Mouse (Mus musculus): ENCODE results near the gene Camk2g. TPM values are rescaled to one million over a fixed set of nuclear protein-coding genes. Genes with fewer than 3 reads are reported as not detected.
A peak's percentile ranks its signal among the peaks of the same experiment; 100 is the strongest.

Gene Camk2g
- polyA plus RNA-seq, 1 experiment from 2014 or later = 50.2 TPM

DNA sequence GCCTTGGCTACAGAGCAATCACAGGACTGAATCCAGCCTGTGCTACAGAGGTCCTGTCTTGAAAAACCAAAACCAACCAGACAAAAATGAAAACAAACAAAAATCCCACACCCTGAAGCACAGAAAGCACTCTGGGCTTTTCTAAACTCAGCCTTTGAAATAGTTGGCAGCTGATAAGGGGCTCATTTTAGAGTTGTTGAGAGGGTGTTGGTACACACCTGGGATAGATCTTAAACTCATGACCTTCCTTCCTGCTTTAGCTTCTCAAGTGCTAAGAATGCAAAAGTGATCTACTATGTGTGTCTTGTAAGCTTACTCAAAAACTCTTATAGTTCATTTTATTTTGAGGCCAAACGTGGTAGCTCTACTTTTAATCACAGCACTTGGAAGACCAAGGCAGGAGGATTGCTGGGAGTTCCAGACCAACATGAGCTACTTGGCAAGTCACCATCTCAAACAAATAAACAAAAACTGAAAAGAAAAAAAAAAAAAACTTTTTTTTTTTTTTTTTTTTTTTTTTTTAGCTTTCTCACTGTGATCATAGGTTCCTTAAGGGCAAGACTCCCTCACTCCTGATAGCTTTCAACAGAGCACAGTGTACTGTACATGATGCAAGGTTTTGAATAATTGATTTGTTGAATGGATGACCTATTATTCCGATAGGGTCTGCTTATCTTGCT is 9.2 kb upstream of the Camk2g start:
- Histone ChIP-seq H3K27me3 (ENCODE audit: control insufficient read depth, insufficient read depth, low read length) (no peaks in the 10 kb centered on the region), H3K9me3 (ENCODE audit: control insufficient read depth, low read length) (no peaks in the 10 kb centered on the region), H3K4me2 (replicated peaks; ENCODE audit: low read depth, low read length) (no peak overlapping the region), H3K36me3 (ENCODE audit: control insufficient read depth, insufficient read depth, low read length) (no peaks in the 10 kb centered on the region), H3K4me3 (ENCODE audit: low read length) (no peak overlapping the region), H3K27ac (ENCODE audit: low read depth, low read length) (no peak overlapping the region), H3K9ac (ENCODE audit: low read depth, low read length) (no peak overlapping the region), H3K4me1 (ENCODE audit: control insufficient read depth, insufficient read depth, low read length) (no peaks in the 10 kb centered on the region)
- ATAC-seq (ENCODE audit: low FRiP score, low TSS enrichment) = peak; percentile 32
- 42% methylated on average over 2 of the region's 2 CpGs for WGBS

DNA sequence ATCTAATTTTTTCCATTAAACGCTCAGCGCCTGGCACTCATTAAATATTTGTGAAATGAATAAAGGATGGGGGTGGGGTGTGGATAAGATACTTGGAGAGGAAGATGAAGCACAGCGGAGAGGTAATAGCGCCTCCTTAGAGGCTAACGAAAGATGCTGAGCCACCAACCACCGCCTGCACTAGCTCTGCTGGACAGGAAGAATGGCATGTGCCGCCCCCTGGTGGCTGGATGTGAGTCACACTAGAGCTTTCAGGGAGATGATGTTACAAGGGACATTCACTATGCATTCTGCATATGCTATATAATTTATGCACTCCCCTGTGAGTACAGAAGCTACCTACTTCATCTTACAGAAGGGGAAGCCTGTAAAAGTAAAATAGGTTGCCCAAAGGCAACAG is 4.9 kb upstream of the Camk2g start:
- H3K4me2 ChIP-seq (replicated peaks; ENCODE audit: low read depth, low read length) = no peak overlapping the region
- no peak overlapping the region for H3K9ac ChIP-seq (ENCODE audit: low read depth, low read length)
- ATAC-seq (ENCODE audit: low FRiP score, low TSS enrichment) = no peak
- WGBS = 13% methylated on average over 7 of the region's 7 CpGs
- no peaks in the 10 kb centered on the region for H3K9me3 ChIP-seq (ENCODE audit: control insufficient read depth, low read length)
- H3K4me3 ChIP-seq (ENCODE audit: low read length) = no peak overlapping the region
- H3K4me1 ChIP-seq (ENCODE audit: control insufficient read depth, insufficient read depth, low read length) = no peaks in the 10 kb centered on the region
- H3K27ac ChIP-seq (ENCODE audit: low read depth, low read length) = no peak overlapping the region
- no peaks in the 10 kb centered on the region for H3K36me3 ChIP-seq (ENCODE audit: control insufficient read depth, insufficient read depth, low read length)
- H3K27me3 ChIP-seq (ENCODE audit: control insufficient read depth, insufficient read depth, low read length) = no peaks in the 10 kb centered on the region

DNA sequence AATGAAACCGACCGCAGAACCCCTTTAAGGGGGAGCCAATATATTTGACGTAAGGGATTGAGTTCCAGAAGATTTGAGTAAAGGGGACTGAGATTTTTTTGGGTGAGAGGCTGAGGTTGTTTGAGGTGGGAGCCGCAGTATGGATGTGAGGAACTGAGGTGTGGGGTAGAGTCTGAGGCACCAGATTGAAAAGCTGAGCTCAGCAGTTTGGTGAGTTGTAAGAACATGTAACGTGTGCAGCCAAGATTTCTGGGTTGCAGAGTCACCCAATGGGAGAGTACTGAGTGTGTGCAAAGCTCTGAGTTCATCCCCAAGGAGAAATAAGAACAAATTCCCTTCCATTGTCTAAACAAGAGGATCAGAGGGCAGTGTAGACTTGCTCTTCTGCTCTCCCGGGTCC is 4.4 kb upstream of the Camk2g start:
- H3K36me3 ChIP-seq (ENCODE audit: control insufficient read depth, insufficient read depth, low read length) = no peaks in the 10 kb centered on the region
- no peak overlapping the region for H3K4me3 ChIP-seq (ENCODE audit: low read length)
- H3K9me3 ChIP-seq (ENCODE audit: control insufficient read depth, low read length) = no peaks in the 10 kb centered on the region
- H3K4me2 ChIP-seq (replicated peaks; ENCODE audit: low read depth, low read length) = no peak overlapping the region
- WGBS = 87% methylated on average over 6 of the region's 6 CpGs
- H3K27me3 ChIP-seq (ENCODE audit: control insufficient read depth, insufficient read depth, low read length) = no peaks in the 10 kb centered on the region
- no peak overlapping the region for H3K27ac ChIP-seq (ENCODE audit: low read depth, low read length)
- ATAC-seq (ENCODE audit: low FRiP score, low TSS enrichment) = no peak
- H3K9ac ChIP-seq (ENCODE audit: low read depth, low read length) = no peak overlapping the region
- no peaks in the 10 kb centered on the region for H3K4me1 ChIP-seq (ENCODE audit: control insufficient read depth, insufficient read depth, low read length)

DNA sequence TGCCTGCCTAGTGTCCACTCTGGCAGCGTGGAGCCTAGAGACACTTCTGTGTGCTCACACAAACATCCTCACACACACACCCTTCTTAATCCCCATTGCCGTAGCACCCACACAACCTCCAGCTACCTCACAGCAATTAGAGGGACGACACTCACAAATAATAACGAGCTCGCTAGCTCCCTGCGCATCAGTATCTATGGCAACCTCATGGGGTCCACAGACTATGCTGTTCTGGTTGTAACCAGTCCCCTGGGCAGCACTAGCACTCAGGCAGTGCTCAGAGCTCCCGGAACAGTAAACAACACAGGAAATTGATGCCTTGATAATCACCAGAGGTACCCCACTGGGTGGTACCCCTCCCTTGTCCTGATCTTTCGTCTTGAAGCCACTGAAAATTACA is 2.8 kb upstream of the Camk2g start:
- Histone ChIP-seq H3K9me3 (ENCODE audit: control insufficient read depth, low read length) (no peaks in the 10 kb centered on the region), H3K27me3 (ENCODE audit: control insufficient read depth, insufficient read depth, low read length) (no peaks in the 10 kb centered on the region), H3K4me1 (ENCODE audit: control insufficient read depth, insufficient read depth, low read length) (peaks cover 6% of the 10 kb centered on the region; the same call in 1 of the 2 replicates), H3K36me3 (ENCODE audit: control insufficient read depth, insufficient read depth, low read length) (peaks cover 2% of the 10 kb centered on the region; the same call in 1 of the 2 replicates), H3K9ac (ENCODE audit: low read depth, low read length) (no peak overlapping the region), H3K4me2 (replicated peaks; ENCODE audit: low read depth, low read length) (no peak overlapping the region), H3K4me3 (ENCODE audit: low read length) (no peak overlapping the region), H3K27ac (ENCODE audit: low read depth, low read length) (no peak overlapping the region)
- ATAC-seq (ENCODE audit: low FRiP score, low TSS enrichment) = no peak
- WGBS = 58% methylated on average over 8 of the region's 8 CpGs

DNA sequence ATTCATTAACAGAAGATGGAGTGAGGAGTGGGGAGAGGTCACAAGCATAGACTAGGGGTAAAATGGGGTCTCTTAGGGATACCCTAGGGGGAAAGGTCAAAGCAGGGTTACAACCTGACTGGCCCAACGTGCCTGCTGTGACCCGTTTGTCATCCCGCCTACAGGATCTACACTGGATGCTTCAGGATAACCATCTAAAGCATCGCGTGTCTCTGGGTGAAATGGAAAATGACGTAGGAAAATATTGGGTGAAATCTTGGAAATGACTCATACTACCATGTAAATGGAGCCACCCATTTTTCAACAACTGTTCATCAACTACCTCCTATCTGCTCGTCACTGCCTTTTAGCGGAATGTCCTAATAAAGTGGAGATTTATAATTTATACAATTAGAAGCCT is 2.3 kb upstream of the Camk2g start:
- no peak for ATAC-seq (ENCODE audit: low FRiP score, low TSS enrichment)
- peaks cover 7% of the 10 kb centered on the region for H3K36me3 ChIP-seq (ENCODE audit: control insufficient read depth, insufficient read depth, low read length)
- peaks cover 6% of the 10 kb centered on the region; the same call in 1 of the 2 replicates for H3K4me1 ChIP-seq (ENCODE audit: control insufficient read depth, insufficient read depth, low read length)
- H3K27ac ChIP-seq (ENCODE audit: low read depth, low read length) = no peak overlapping the region
- H3K9ac ChIP-seq (ENCODE audit: low read depth, low read length) = no peak overlapping the region
- no peaks in the 10 kb centered on the region for H3K27me3 ChIP-seq (ENCODE audit: control insufficient read depth, insufficient read depth, low read length)
- H3K4me3 ChIP-seq (ENCODE audit: low read length) = no peak overlapping the region
- no peaks in the 10 kb centered on the region for H3K9me3 ChIP-seq (ENCODE audit: control insufficient read depth, low read length)
- H3K4me2 ChIP-seq (replicated peaks; ENCODE audit: low read depth, low read length) = no peak overlapping the region
- WGBS = 67% methylated on average over 8 of the region's 8 CpGs

DNA sequence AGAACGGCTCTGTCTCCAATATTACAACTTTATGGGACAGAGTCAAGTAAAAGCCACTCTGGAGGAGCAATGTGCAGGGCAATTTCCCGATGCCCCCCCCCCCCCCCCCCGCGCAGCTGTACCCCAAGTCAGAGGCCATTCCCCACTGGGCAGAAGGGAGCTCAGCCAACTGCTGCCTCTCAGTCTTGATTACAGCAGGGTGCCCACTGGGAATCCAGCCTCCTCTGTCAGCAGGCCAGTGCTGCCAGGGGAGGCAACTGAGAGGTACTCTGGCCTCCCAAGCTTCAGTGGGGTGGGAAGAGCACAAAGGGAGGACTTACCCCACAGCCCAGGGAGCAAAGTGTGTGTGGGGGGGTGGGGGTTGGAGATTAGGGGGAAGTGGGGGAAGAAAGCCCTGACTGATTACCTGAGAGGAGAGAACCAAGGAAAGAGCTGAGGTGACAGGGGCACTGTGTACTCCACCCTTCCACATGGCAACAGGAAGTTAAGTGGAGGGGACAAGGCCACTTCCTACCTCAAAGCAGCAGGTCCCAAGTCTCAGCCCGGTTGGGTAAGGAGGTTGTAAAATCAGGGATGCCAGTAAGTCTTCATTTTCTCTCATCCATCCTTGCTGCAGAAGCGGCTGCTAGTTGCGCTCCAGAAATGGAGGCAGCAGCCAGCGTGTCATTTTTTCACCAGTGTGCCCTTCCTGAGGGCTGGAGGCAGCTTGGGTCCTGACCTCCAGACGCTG is 1.7 kb upstream of the Camk2g start:
- H3K27me3 ChIP-seq (ENCODE audit: control insufficient read depth, insufficient read depth, low read length) = no peaks in the 10 kb centered on the region
- no peaks in the 10 kb centered on the region for H3K9me3 ChIP-seq (ENCODE audit: control insufficient read depth, low read length)
- peaks cover 6% of the 10 kb centered on the region; the same call in 1 of the 2 replicates for H3K4me1 ChIP-seq (ENCODE audit: control insufficient read depth, insufficient read depth, low read length)
- H3K36me3 ChIP-seq (ENCODE audit: control insufficient read depth, insufficient read depth, low read length) = peaks cover 12% of the 10 kb centered on the region
- H3K9ac ChIP-seq (ENCODE audit: low read depth, low read length) = no peak overlapping the region
- H3K4me3 ChIP-seq (ENCODE audit: low read length) = no peak overlapping the region
- no peak overlapping the region for H3K27ac ChIP-seq (ENCODE audit: low read depth, low read length)
- 49% methylated on average over 6 of the region's 9 CpGs for WGBS
- ATAC-seq (ENCODE audit: low FRiP score, low TSS enrichment) = no peak
- H3K4me2 ChIP-seq (replicated peaks; ENCODE audit: low read depth, low read length) = no peak overlapping the region

DNA sequence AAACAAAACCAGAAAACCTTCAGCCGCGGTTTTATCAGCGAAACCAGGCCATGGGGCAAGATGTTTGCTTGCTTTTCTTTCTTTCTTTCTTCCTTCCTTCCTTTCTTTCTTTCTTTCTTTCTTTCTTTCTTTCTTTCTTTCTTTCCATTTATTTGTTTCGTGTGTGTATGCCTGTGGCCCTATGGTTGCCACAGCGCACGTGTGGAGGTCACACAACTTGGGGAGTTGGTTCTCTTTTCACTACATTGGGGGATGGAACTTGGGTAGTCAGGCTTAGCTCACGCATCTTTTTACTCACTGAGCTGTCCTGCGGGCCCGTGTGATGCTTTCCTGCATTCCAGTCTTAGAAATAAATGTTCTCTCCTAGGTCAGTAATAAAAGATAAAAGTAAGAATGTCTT is 701 bp upstream of the Camk2g start:
- no peak for ATAC-seq (ENCODE audit: low FRiP score, low TSS enrichment)
- Histone ChIP-seq H3K4me1 (ENCODE audit: control insufficient read depth, insufficient read depth, low read length) (peaks cover 6% of the 10 kb centered on the region; the same call in 1 of the 2 replicates), H3K9me3 (ENCODE audit: control insufficient read depth, low read length) (no peaks in the 10 kb centered on the region), H3K36me3 (ENCODE audit: control insufficient read depth, insufficient read depth, low read length) (peaks cover 22% of the 10 kb centered on the region), H3K27ac (ENCODE audit: low read depth, low read length) (peak overlapping the region; percentile 30; the same call in 1 of the 2 replicates), H3K9ac (ENCODE audit: low read depth, low read length) (peak overlapping the region; percentile 83), H3K4me2 (replicated peaks; ENCODE audit: low read depth, low read length) (peak overlapping the region; percentile 89), H3K4me3 (ENCODE audit: low read length) (peak overlapping the region; percentile 89), H3K27me3 (ENCODE audit: control insufficient read depth, insufficient read depth, low read length) (no peaks in the 10 kb centered on the region)
- WGBS = 16% methylated on average over 9 of the region's 9 CpGs

DNA sequence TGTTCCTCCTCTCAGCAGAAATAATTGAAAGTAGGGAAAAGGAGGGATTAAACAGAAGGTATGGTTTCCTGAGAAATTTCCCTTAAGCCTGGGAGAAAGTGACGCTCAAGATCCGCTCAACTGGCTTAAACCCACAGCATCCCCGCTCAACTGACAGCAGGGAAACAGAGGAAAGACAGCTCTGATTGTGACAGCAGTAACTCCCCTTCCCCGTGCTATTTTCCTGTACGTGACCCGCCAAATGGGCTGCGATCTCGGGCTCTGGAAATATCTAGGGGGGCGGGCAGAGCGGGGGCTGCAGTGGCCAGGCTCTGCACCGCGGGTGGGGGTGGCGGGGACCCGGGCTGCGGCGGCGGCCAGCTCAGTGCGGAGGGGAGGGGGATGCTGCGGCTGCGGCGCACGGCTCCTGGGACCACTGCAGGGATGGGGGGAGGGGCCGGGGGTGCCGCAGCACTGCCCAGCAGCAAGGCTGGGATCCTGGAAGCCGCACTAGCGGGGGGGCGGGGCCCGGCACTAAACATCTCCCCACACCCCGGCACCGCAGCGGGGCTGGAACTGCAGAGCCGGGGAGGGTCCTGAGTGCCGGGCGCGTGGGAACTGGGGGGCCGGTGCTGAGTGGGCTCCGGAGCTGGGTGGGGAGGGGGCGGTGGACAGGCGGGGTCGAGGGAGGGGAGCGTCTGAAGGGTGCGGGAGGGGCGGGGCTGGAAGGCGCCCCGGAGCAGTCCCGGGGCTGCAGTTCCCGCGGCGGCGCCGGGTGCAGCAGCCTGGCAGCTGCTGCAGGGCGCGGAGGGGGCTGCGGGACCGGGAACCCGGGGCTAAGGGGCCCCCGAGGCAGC is 748 bp downstream of the Camk2g start:
- Histone ChIP-seq H3K4me3 (ENCODE audit: low read length) (peak overlapping the region; percentile 89), H3K4me2 (replicated peaks; ENCODE audit: low read depth, low read length) (peak overlapping the region; percentile 89), H3K27me3 (ENCODE audit: control insufficient read depth, insufficient read depth, low read length) (no peaks in the 10 kb centered on the region), H3K27ac (ENCODE audit: low read depth, low read length) (peak overlapping the region; percentile 59), H3K9ac (ENCODE audit: low read depth, low read length) (peak overlapping the region; percentile 83), H3K4me1 (ENCODE audit: control insufficient read depth, insufficient read depth, low read length) (peaks cover 6% of the 10 kb centered on the region; the same call in 1 of the 2 replicates), H3K9me3 (ENCODE audit: control insufficient read depth, low read length) (no peaks in the 10 kb centered on the region), H3K36me3 (ENCODE audit: control insufficient read depth, insufficient read depth, low read length) (peaks cover 32% of the 10 kb centered on the region)
- ATAC-seq (ENCODE audit: low FRiP score, low TSS enrichment) = peak; percentile 60
- 2% methylated on average over 47 of the region's 57 CpGs for WGBS
